14 mouse cellular contexts compared by ENCODE assay signal in genomic region chr13:59970430-59970829, GRCm38 (mm10).
DNase-seq lines count a peak whose midpoint lies in the region; ATAC-seq lines count a peak whose summit lies in the region.
"Had no signal": no experiment of that assay in that cellular context is flagged by ENCODE, and none has a peak within 500 bp of the region (broad histone marks: within the 10 kb centered on the region; RNA-seq: fewer than 3 reads in every experiment).

No protein-coding gene starts in this region.

- no peaks in the 10 kb centered on the region for H3K36me3 ChIP-seq in heart, embryonic 14.5 days (ENCODE audit: control insufficient read depth, insufficient read depth, low read length)
- H3K36me3 ChIP-seq in heart, embryonic 12.5 days, result no peaks in the 10 kb centered on the region
- no peaks in the 10 kb centered on the region for H3K36me3 ChIP-seq in midbrain, embryonic 11.5 days (ENCODE audit: control insufficient read depth, insufficient read depth, low read length)
- no peaks in the 10 kb centered on the region for H3K36me3 ChIP-seq in midbrain, embryonic 15.5 days (replicated peaks)
- no peaks in the 10 kb centered on the region for H3K36me3 ChIP-seq in forebrain, embryonic 15.5 days
- no peaks in the 10 kb centered on the region for H3K36me3 ChIP-seq in midbrain, embryonic 14.5 days (ENCODE audit: control insufficient read depth, insufficient read depth, low read length)

- H3K4me2 ChIP-seq in heart, embryonic 14.5 days (ENCODE audit: low read length), result 0 out of 2 replicates have a peak overlapping the region, but pooled peaks have one; percentile 65
- no peak overlapping the region for H3K4me2 ChIP-seq in heart, embryonic 12.5 days
- H3K4me2 ChIP-seq in midbrain, embryonic 11.5 days, result 0 out of 2 replicates have a peak overlapping the region, but pooled peaks have one; percentile 42
- no peak overlapping the region for H3K4me2 ChIP-seq in midbrain, embryonic 15.5 days
- peak overlapping the region; percentile 39; the same call in 1 of the 2 replicates for H3K4me2 ChIP-seq in forebrain, embryonic 15.5 days (replicated peaks)
- H3K4me2 ChIP-seq in midbrain, embryonic 14.5 days (ENCODE audit: low read length), result peak overlapping the region; percentile 48; the same call in 1 of the 2 replicates

- H3K27me3 ChIP-seq in heart, embryonic 14.5 days (ENCODE audit: control insufficient read depth, insufficient read depth, low read length), result no peaks in the 10 kb centered on the region; the same call in 1 of the 2 replicates
- 0 out of 2 replicates have a peak, but pooled peaks cover 5% of the 10 kb centered on the region for H3K27me3 ChIP-seq in heart, embryonic 12.5 days (replicated peaks)
- H3K27me3 ChIP-seq in midbrain, embryonic 11.5 days (ENCODE audit: control insufficient read depth, insufficient read depth, low read length), result peaks cover 20% of the 10 kb centered on the region; the same call in 1 of the 2 replicates
- H3K27me3 ChIP-seq in midbrain, embryonic 15.5 days (replicated peaks), result peaks cover 12% of the 10 kb centered on the region; the same call in 1 of the 2 replicates
- no peaks in the 10 kb centered on the region for H3K27me3 ChIP-seq in forebrain, embryonic 15.5 days
- no peaks in the 10 kb centered on the region for H3K27me3 ChIP-seq in midbrain, embryonic 14.5 days (ENCODE audit: control insufficient read depth, insufficient read depth, low read length)

- H3K9me3 ChIP-seq in heart, embryonic 14.5 days (ENCODE audit: control insufficient read depth, low read length), result no peaks in the 10 kb centered on the region
- H3K9me3 ChIP-seq in heart, embryonic 12.5 days (replicated peaks), result no peaks in the 10 kb centered on the region
- H3K9me3 ChIP-seq in midbrain, embryonic 11.5 days (ENCODE audit: control insufficient read depth, low read length), result no peaks in the 10 kb centered on the region
- no peaks in the 10 kb centered on the region for H3K9me3 ChIP-seq in midbrain, embryonic 15.5 days
- no peaks in the 10 kb centered on the region for H3K9me3 ChIP-seq in forebrain, embryonic 15.5 days
- no peaks in the 10 kb centered on the region for H3K9me3 ChIP-seq in midbrain, embryonic 14.5 days (ENCODE audit: control insufficient read depth, low read length)

- H3K27ac ChIP-seq in heart, embryonic 14.5 days (replicated peaks in 1 of 2; ENCODE audit: control insufficient read depth in 1 of 2, insufficient read depth in 1 of 2, low read depth in 2 of 2, low read length in 2 of 2), result no peak overlapping the region
- H3K27ac ChIP-seq in heart, embryonic 12.5 days (ENCODE audit: poor library complexity, severe bottlenecking), result no peak overlapping the region
- no peak overlapping the region; the same call in 1 of the 2 replicates for H3K27ac ChIP-seq in midbrain, embryonic 11.5 days (ENCODE audit: low read depth, low read length)
- no peak overlapping the region for H3K27ac ChIP-seq in midbrain, embryonic 15.5 days
- peak overlapping the region; percentile 79 for H3K27ac ChIP-seq in forebrain, embryonic 15.5 days (replicated peaks)
- H3K27ac ChIP-seq in midbrain, embryonic 14.5 days (replicated peaks; ENCODE audit: low read depth, low read length), result peak overlapping the region; percentile 45; the same call in 1 of the 2 replicates
- H3K27ac ChIP-seq: macrophage had no signal

- peak; percentile 87 for DNase-seq in midbrain, embryonic 11.5 days (ENCODE audit: low spot score, missing footprints)
- no peak for DNase-seq in midbrain, embryonic 14.5 days
- DNase-seq in right cerebral cortex, postnatal 36 days (ENCODE audit: low spot score in 2 of 2), result no peak
- no peak for DNase-seq in ovary, postnatal 14 days (ENCODE audit: low spot score)
- DNase-seq: cerebellum, adult 18-20 months; lung, adult 18-20 months; retina, postnatal 1 day; thymus, adult 2 months had no signal

- H3K4me3 ChIP-seq in heart, embryonic 14.5 days (ENCODE audit: control insufficient read depth in 1 of 2, insufficient read depth in 1 of 2, low read depth in 1 of 2, low read length in 2 of 2), result no peak overlapping the region
- no peak overlapping the region for H3K4me3 ChIP-seq in heart, embryonic 12.5 days
- H3K4me3 ChIP-seq in midbrain, embryonic 11.5 days (ENCODE audit: low read depth, low read length), result no peak overlapping the region
- H3K4me3 ChIP-seq in midbrain, embryonic 15.5 days, result no peak overlapping the region
- no peak overlapping the region for H3K4me3 ChIP-seq in forebrain, embryonic 15.5 days
- H3K4me3 ChIP-seq in midbrain, embryonic 14.5 days (replicated peaks; ENCODE audit: low read depth, low read length), result no peak overlapping the region

- no peak overlapping the region for H3K9ac ChIP-seq in heart, embryonic 14.5 days (ENCODE audit: low read length)
- no peak overlapping the region for H3K9ac ChIP-seq in heart, embryonic 12.5 days
- H3K9ac ChIP-seq in midbrain, embryonic 11.5 days (ENCODE audit: low read length), result peak overlapping the region; percentile 51
- H3K9ac ChIP-seq in midbrain, embryonic 15.5 days, result no peak overlapping the region
- no peak overlapping the region for H3K9ac ChIP-seq in forebrain, embryonic 15.5 days (replicated peaks)
- no peak overlapping the region for H3K9ac ChIP-seq in midbrain, embryonic 14.5 days (replicated peaks; ENCODE audit: low read length)

- WGBS in heart, embryonic 14.5 days, result 58% methylated on average over 6 of the region's 6 CpGs
- 48% methylated on average over 6 of the region's 6 CpGs for WGBS in heart, embryonic 12.5 days
- WGBS in midbrain, embryonic 11.5 days, result 31% methylated on average over 6 of the region's 6 CpGs
- 30% methylated on average over 6 of the region's 6 CpGs for WGBS in midbrain, embryonic 15.5 days
- WGBS in forebrain, embryonic 15.5 days, result 30% methylated on average over 6 of the region's 6 CpGs
- WGBS in midbrain, embryonic 14.5 days, result 23% methylated on average over 6 of the region's 6 CpGs

- ATAC-seq in heart, embryonic 14.5 days (ENCODE audit: insufficient number of reproducible peaks, insufficient read depth, low FRiP score, low read depth), result no peak
- ATAC-seq in heart, embryonic 12.5 days (ENCODE audit: insufficient number of reproducible peaks, low FRiP score), result no peak
- ATAC-seq in midbrain, embryonic 11.5 days (ENCODE audit: low FRiP score), result no peak
- ATAC-seq in midbrain, embryonic 15.5 days (replicated peaks), result no peak
- ATAC-seq in forebrain, embryonic 15.5 days (replicated peaks), result no peak
- ATAC-seq in midbrain, embryonic 14.5 days (ENCODE audit: low FRiP score, low TSS enrichment), result no peak
- ATAC-seq: inflammation-experienced regulatory T-cells, adult 6 months had no signal

- H3K4me1 ChIP-seq in heart, embryonic 14.5 days (ENCODE audit: control insufficient read depth in 2 of 2, insufficient read depth in 2 of 2, low read length in 2 of 2), result peaks cover 15 to 32% of the 10 kb centered on the region in 2 experiments
- H3K4me1 ChIP-seq in heart, embryonic 12.5 days (replicated peaks), result peaks cover 31% of the 10 kb centered on the region
- H3K4me1 ChIP-seq in midbrain, embryonic 11.5 days (ENCODE audit: control insufficient read depth, insufficient read depth, low read length), result peaks cover 23% of the 10 kb centered on the region
- H3K4me1 ChIP-seq in midbrain, embryonic 15.5 days, result peaks cover 27% of the 10 kb centered on the region
- peaks cover 32% of the 10 kb centered on the region for H3K4me1 ChIP-seq in forebrain, embryonic 15.5 days
- peaks cover 19% of the 10 kb centered on the region for H3K4me1 ChIP-seq in midbrain, embryonic 14.5 days (ENCODE audit: control insufficient read depth, insufficient read depth, low read length)

Comparison
In these comparisons a context has a peak if more than half of its experiments do, and no peak if none do; other contexts are left out.
1. H3K27ac ChIP-seq: peak in forebrain, embryonic 15.5 days (single experiment) and midbrain, embryonic 14.5 days (single experiment); none in heart, embryonic 14.5 days (0 of 2), heart, embryonic 12.5 days (single experiment), midbrain, embryonic 11.5 days (single experiment) and midbrain, embryonic 15.5 days (single experiment).
2. H3K4me2 ChIP-seq: peak in heart, embryonic 14.5 days (single experiment), midbrain, embryonic 11.5 days (single experiment), forebrain, embryonic 15.5 days (single experiment) and midbrain, embryonic 14.5 days (single experiment); none in heart, embryonic 12.5 days (single experiment) and midbrain, embryonic 15.5 days (single experiment).